Mouse (Mus musculus): ENCODE data around the gene Mylk3. TPM values are rescaled to one million over a fixed set of nuclear protein-coding genes. Genes with fewer than 3 reads are reported as not detected.

Mylk3 gene
- polyA plus RNA-seq, 1 experiment from 2014 or later: 24.2 TPM

DNA sequence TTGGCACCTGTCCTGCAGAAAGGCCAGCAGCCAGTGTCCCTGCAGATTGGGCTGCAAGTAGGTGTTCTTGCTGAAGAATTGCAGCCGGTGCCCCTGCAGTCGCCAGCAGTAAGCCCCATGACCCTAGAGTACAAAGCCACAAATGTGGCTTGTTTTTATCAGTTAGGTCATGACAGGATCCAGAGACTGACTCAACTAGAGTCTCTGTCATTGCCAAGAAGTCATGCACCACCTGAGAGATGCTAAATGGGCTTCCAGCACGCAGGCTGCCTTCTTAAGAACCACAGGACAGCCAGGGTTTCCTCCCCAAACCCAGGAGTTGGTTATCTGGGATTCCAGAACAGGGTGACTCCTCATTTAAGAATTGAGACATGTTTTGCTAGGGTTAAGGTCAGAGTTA, 8.9 kb upstream of the Mylk3 start:
- H3K4me1 ChIP-seq (ENCODE audit: insufficient read depth): peaks cover 23% of the 10 kb centered on the region
- ATAC-seq (no peak), DNase-seq (no peak)
- no peak overlapping the region for H3K9ac ChIP-seq (replicated peaks)
- no peak overlapping the region for H3K27ac ChIP-seq (ENCODE audit: low read depth)
- TF ChIP-seq EP300 (IDR thresholded peaks at IDR 0.05; ENCODE audit: low read depth) (no peak; the same call in 1 of the 2 replicates), CTCF (IDR thresholded peaks at IDR 0.05; ENCODE audit: low read depth) (no peak)
- H3K27me3 ChIP-seq (ENCODE audit: insufficient read depth, low read length): no peaks in the 10 kb centered on the region
- H3K4me3 ChIP-seq (ENCODE audit: low read depth, low read length): no peak overlapping the region
- WGBS (ENCODE audit: insufficient replicate concordance): 50% methylated on average over 3 of the region's 3 CpGs
- no peaks in the 10 kb centered on the region for H3K36me3 ChIP-seq (replicated peaks; ENCODE audit: insufficient read depth, low read length)
- H3K9me3 ChIP-seq (ENCODE audit: low read length): no peaks in the 10 kb centered on the region
- no peak overlapping the region for H3K4me2 ChIP-seq (ENCODE audit: low read depth, low read length)

- H3K9ac ChIP-seq (replicated peaks): no peak overlapping the region
- no peak overlapping the region for H3K4me3 ChIP-seq (ENCODE audit: low read depth, low read length)
- 82% methylated on average over 6 of the region's 6 CpGs for WGBS (ENCODE audit: insufficient replicate concordance)
- no peaks in the 10 kb centered on the region for H3K27me3 ChIP-seq (ENCODE audit: insufficient read depth, low read length)
- no peak overlapping the region for H3K4me2 ChIP-seq (ENCODE audit: low read depth, low read length)
- H3K27ac ChIP-seq (ENCODE audit: low read depth): no peak overlapping the region
- TF ChIP-seq EP300 (IDR thresholded peaks at IDR 0.05; ENCODE audit: low read depth): no peak
- TF ChIP-seq CTCF (IDR thresholded peaks at IDR 0.05; ENCODE audit: low read depth): no peak
- DNase-seq: no peak
- H3K9me3 ChIP-seq (ENCODE audit: low read length): no peaks in the 10 kb centered on the region
- H3K36me3 ChIP-seq (replicated peaks; ENCODE audit: insufficient read depth, low read length): no peaks in the 10 kb centered on the region
- peaks cover 23% of the 10 kb centered on the region for H3K4me1 ChIP-seq (ENCODE audit: insufficient read depth)
- no peak for ATAC-seq
These were observed 7.1 kb upstream of the Mylk3 start for GRCm38 (mm10) chr8:85393199-85393598.

DNA sequence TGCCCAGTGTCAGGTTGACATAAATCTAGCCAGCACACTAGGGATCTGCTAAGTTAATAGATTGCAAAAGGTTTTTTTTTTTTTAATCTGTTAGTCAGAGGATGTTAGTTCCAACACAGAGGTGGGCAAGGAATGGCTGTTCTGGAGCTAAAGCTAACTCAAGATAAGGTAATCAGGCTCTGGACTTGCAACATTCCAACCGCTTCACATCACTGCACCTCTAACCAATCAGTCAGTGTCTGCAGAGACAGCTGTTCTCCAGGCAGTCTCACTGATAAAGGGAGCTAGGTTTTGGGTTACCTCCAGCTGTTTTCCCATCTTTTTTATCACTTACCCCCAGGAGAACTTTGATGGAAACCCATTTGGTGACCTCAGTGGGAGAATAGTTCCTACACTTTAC, 5.3 kb upstream of the Mylk3 start:
- H3K4me2 ChIP-seq (ENCODE audit: low read depth, low read length): no peak overlapping the region

GRCm38 (mm10) chr8:85381926-85382325, 4.2 kb downstream of the Mylk3 start:
- no peaks in the 10 kb centered on the region for H3K9me3 ChIP-seq (ENCODE audit: low read length)
- DNase-seq (no peak), ATAC-seq (no peak)
- 59% methylated on average over 4 of the region's 4 CpGs for WGBS (ENCODE audit: insufficient replicate concordance)
- H3K9ac ChIP-seq (replicated peaks): peak overlapping the region; percentile 70
- H3K4me1 ChIP-seq (ENCODE audit: insufficient read depth): peaks cover 28% of the 10 kb centered on the region
- H3K4me3 ChIP-seq (ENCODE audit: low read depth, low read length): peak overlapping the region; percentile 55; the same call in 1 of the 2 replicates
- peak overlapping the region; percentile 96 for H3K27ac ChIP-seq (ENCODE audit: low read depth)
- H3K27me3 ChIP-seq (ENCODE audit: insufficient read depth, low read length): no peaks in the 10 kb centered on the region
- TF ChIP-seq CTCF (IDR thresholded peaks at IDR 0.05; ENCODE audit: low read depth) (no peak), EP300 (IDR thresholded peaks at IDR 0.05; ENCODE audit: low read depth) (no peak)
- H3K4me2 ChIP-seq (ENCODE audit: low read depth, low read length): peak overlapping the region; percentile 69
- H3K36me3 ChIP-seq (replicated peaks; ENCODE audit: insufficient read depth, low read length): no peaks in the 10 kb centered on the region

More for the DNA sequence above, 5.3 kb upstream of the Mylk3 start:
- ATAC-seq (no peak), DNase-seq (no peak)
- no peak overlapping the region for H3K27ac ChIP-seq (ENCODE audit: low read depth)
- H3K9me3 ChIP-seq (ENCODE audit: low read length): no peaks in the 10 kb centered on the region
- no peaks in the 10 kb centered on the region for H3K27me3 ChIP-seq (ENCODE audit: insufficient read depth, low read length)
- no peaks in the 10 kb centered on the region for H3K36me3 ChIP-seq (replicated peaks; ENCODE audit: insufficient read depth, low read length)
- H3K9ac ChIP-seq (replicated peaks): no peak overlapping the region
- peaks cover 13% of the 10 kb centered on the region for H3K4me1 ChIP-seq (ENCODE audit: insufficient read depth)
- WGBS (ENCODE audit: insufficient replicate concordance): 24% methylated on average over 1 of the region's 1 CpGs
- no peak overlapping the region for H3K4me3 ChIP-seq (ENCODE audit: low read depth, low read length)
- TF ChIP-seq CTCF (IDR thresholded peaks at IDR 0.05; ENCODE audit: low read depth): no peak
- peak; percentile 39; the same call in 1 of the 2 replicates for TF ChIP-seq EP300 (IDR thresholded peaks at IDR 0.05; ENCODE audit: low read depth)

- TF ChIP-seq CTCF (IDR thresholded peaks at IDR 0.05; ENCODE audit: low read depth): 0 out of 2 replicates have a peak, but pooled peaks have one; percentile 9
- TF ChIP-seq EP300 (IDR thresholded peaks at IDR 0.05; ENCODE audit: low read depth): peak; percentile 98
- Histone ChIP-seq H3K9ac (replicated peaks) (peak overlapping the region; percentile 70), H3K27ac (ENCODE audit: low read depth) (peak overlapping the region; percentile 96), H3K27me3 (ENCODE audit: insufficient read depth, low read length) (no peaks in the 10 kb centered on the region), H3K9me3 (ENCODE audit: low read length) (no peaks in the 10 kb centered on the region), H3K4me3 (ENCODE audit: low read depth, low read length) (peak overlapping the region; percentile 55), H3K36me3 (replicated peaks; ENCODE audit: insufficient read depth, low read length) (no peaks in the 10 kb centered on the region), H3K4me2 (ENCODE audit: low read depth, low read length) (peak overlapping the region; percentile 69), H3K4me1 (ENCODE audit: insufficient read depth) (peaks cover 34% of the 10 kb centered on the region)
- DNase-seq (peak; percentile 74), ATAC-seq (peak; percentile 86)
- WGBS (ENCODE audit: insufficient replicate concordance): 24% methylated on average over 8 of the region's 8 CpGs
These were observed 5.3 kb downstream of the Mylk3 start for GRCm38 (mm10) chr8:85380824-85381209.

GRCm38 (mm10) chr8:85380123-85380823, 5.9 kb downstream of the Mylk3 start:
- H3K4me1 ChIP-seq (ENCODE audit: insufficient read depth): peaks cover 34% of the 10 kb centered on the region
- 35% methylated on average over 10 of the region's 10 CpGs for WGBS (ENCODE audit: insufficient replicate concordance)
- peak overlapping the region; percentile 69 for H3K4me2 ChIP-seq (ENCODE audit: low read depth, low read length)
- peak; percentile 25 for DNase-seq
- H3K9ac ChIP-seq (replicated peaks): peak overlapping the region; percentile 70
- no peaks in the 10 kb centered on the region for H3K9me3 ChIP-seq (ENCODE audit: low read length)
- peak overlapping the region; percentile 96 for H3K27ac ChIP-seq (ENCODE audit: low read depth)
- ATAC-seq: peak; percentile 21
- no peaks in the 10 kb centered on the region for H3K36me3 ChIP-seq (replicated peaks; ENCODE audit: insufficient read depth, low read length)
- H3K4me3 ChIP-seq (ENCODE audit: low read depth, low read length): peak overlapping the region; percentile 55
- TF ChIP-seq EP300 (IDR thresholded peaks at IDR 0.05; ENCODE audit: low read depth): no peak
- no peak for TF ChIP-seq CTCF (IDR thresholded peaks at IDR 0.05; ENCODE audit: low read depth)
- H3K27me3 ChIP-seq (ENCODE audit: insufficient read depth, low read length): no peaks in the 10 kb centered on the region
